Mouse (Mus musculus) CH12.LX (cell line): ENCODE data around the gene Car1. TPM values are rescaled to one million over a fixed set of nuclear protein-coding genes. Genes with fewer than 3 reads are reported as not detected.

ENCODE experiments used
- polyA plus RNA-seq: library from polyadenylated mRNA; unstranded; fragments of >175 nt; gene quantifications from 2 replicates; pipeline ENCODE4 v1.2.1, GENCODE M21; 2012; ENCODE audit warnings: low read depth; ENCODE audit not compliant: insufficient read length
- total RNA-seq, 2 experiments: library from RNA; depleted of rRNA; stranded (reverse); fragments of 300-350 nt in 1 of 2; fragments of >200 nt in 1 of 2; gene quantifications; 2 replicates each; pipeline ENCODE4 v1.2.3; 2012 to 2014

Car1 gene
- total and polyA plus RNA-seq, 3 experiments = 0.26 TPM; not detected in 2

Other genes with a start within 250 kb of the Car1 start
- gene 1810022K09Rik, start 197.1 kb downstream of the Car1 start, total RNA-seq (2012; rRNA removed) = 117 and 181 TPM in 2 replicates
- 261 and 339 TPM in 2 replicates for gene 1810022K09Rik, start 197.1 kb downstream of the Car1 start, total RNA-seq (2014; rRNA removed)
- 242 and 278 TPM in 2 replicates for gene 1810022K09Rik, start 197.1 kb downstream of the Car1 start, polyA plus RNA-seq
- 10.8 and 14.3 TPM in 2 replicates for gene Car13, start 166.6 kb downstream of the Car1 start, total RNA-seq (2012; rRNA removed)
- gene Car13, start 166.6 kb downstream of the Car1 start, total RNA-seq (2014; rRNA removed) = 25.4 and 27.0 TPM in 2 replicates
- gene Car13, start 166.6 kb downstream of the Car1 start, polyA plus RNA-seq = 20.5 and 23.2 TPM in 2 replicates
- not detected in 2 replicates for gene Car3, start 55.1 kb upstream of the Car1 start, total RNA-seq (2012; rRNA removed)
- 0.31 and 0.97 TPM in 2 replicates for gene Car3, start 55.1 kb upstream of the Car1 start, total RNA-seq (2014; rRNA removed)
- gene Car3, start 55.1 kb upstream of the Car1 start, polyA plus RNA-seq = 0.27 and 0.72 TPM in 2 replicates
- gene Car2, start 77.9 kb upstream of the Car1 start, total RNA-seq (2012; rRNA removed) = not detected in 2 replicates
- gene Car2, start 77.9 kb upstream of the Car1 start, total RNA-seq (2014; rRNA removed) = 0.16 TPM in 1 of 2 replicates, not detected in the other
- not detected in 2 replicates for gene Car2, start 77.9 kb upstream of the Car1 start, polyA plus RNA-seq